Mouse (Mus musculus) layer of hippocampus, postnatal 25 days (tissue): ENCODE measurements around the gene Bicdl1. TPM values are rescaled to one million over a fixed set of nuclear protein-coding genes. Genes with fewer than 3 reads are reported as not detected.
A peak's percentile ranks its signal among the peaks of the same experiment; 100 is the strongest.

ENCODE experiments used
- DNase-seq, 2 experiments: peaks; one replicate each; pipeline ENCODE4 v3.0.0; 2022; ENCODE audit warnings: mixed read lengths in 2 of 2, low spot score in 1 of 2; ENCODE audit errors: extremely low spot score in 1 of 2
- total RNA-seq, 2 experiments: library from RNA; stranded (reverse); gene quantifications; 2 replicates each; pipeline ENCODE4 v1.2.3; 2021

The Bicdl1 gene
- total RNA-seq, 2 experiments from 2014 or later: 117 to 122 TPM

- no peak for DNase-seq
Observed at GRCm38 (mm10) chr5:115670406-115670805, 61.0 kb downstream of the Bicdl1 start.

- DNase-seq: no peak
Observed at GRCm38 (mm10) chr5:115669974-115670373, 61.4 kb downstream of the Bicdl1 start.

- DNase-seq: no peak
Observed at GRCm38 (mm10) chr5:115668986-115669385, 62.4 kb downstream of the Bicdl1 start.

GRCm38 (mm10) chr5:115667894-115668293 lies 63.5 kb downstream of the Bicdl1 start:
- DNase-seq: no peak

- no peak for DNase-seq
Observed at GRCm38 (mm10) chr5:115667210-115667609, 64.2 kb downstream of the Bicdl1 start.

GRCm38 (mm10) chr5:115666366-115667065 lies 64.9 kb downstream of the Bicdl1 start:
- DNase-seq: no peak

GRCm38 (mm10) chr5:115662658-115663057 lies 68.8 kb downstream of the Bicdl1 start:
- no peak for DNase-seq

GRCm38 (mm10) chr5:115658352-115658751 lies 73.1 kb downstream of the Bicdl1 start:
- no peak for DNase-seq

- DNase-seq: no peak
Observed at GRCm38 (mm10) chr5:115657234-115657633, 74.2 kb downstream of the Bicdl1 start.

- no peak for DNase-seq
Observed at GRCm38 (mm10) chr5:115656677-115657076, 74.7 kb downstream of the Bicdl1 start.

GRCm38 (mm10) chr5:115653776-115654175 lies 77.6 kb downstream of the Bicdl1 start:
- DNase-seq: no peak

- DNase-seq: peak; percentile 100
Observed at GRCm38 (mm10) chr5:115652681-115653575, 78.5 kb downstream of the Bicdl1 start.

- no peak for DNase-seq
Observed at GRCm38 (mm10) chr5:115651821-115652220, 79.6 kb downstream of the Bicdl1 start.

- no peak for DNase-seq
Observed at GRCm38 (mm10) chr5:115650885-115651284, 80.5 kb downstream of the Bicdl1 start.

GRCm38 (mm10) chr5:115649699-115650098 lies 81.7 kb downstream of the Bicdl1 start:
- DNase-seq: no peak

GRCm38 (mm10) chr5:115648876-115649275 lies 82.5 kb downstream of the Bicdl1 start:
- DNase-seq: no peak

- no peak for DNase-seq
Observed at GRCm38 (mm10) chr5:115644192-115644591, 87.2 kb downstream of the Bicdl1 start.

GRCm38 (mm10) chr5:115635536-115635935 lies 95.9 kb downstream of the Bicdl1 start:
- DNase-seq: no peak

- DNase-seq: no peak
Observed at GRCm38 (mm10) chr5:115634046-115634445, 97.4 kb downstream of the Bicdl1 start.

GRCm38 (mm10) chr5:115633060-115633459 lies 98.4 kb downstream of the Bicdl1 start:
- no peak for DNase-seq

GRCm38 (mm10) chr5:115632358-115632714 lies 99.1 kb downstream of the Bicdl1 start:
- peak in 1 of 2 experiments; percentile 24 for DNase-seq
